Mouse (Mus musculus): ENCODE measurements at regions not wholly inside any gene's neighbourhood (a gene's known extent, or its start where the extent isn't known, plus 50 kb on each side); places are given as distances from the start of the nearest gene placed in this dataset.

GRCm38 (mm10) chr13:72365534-72366271 lies 262.9 kb upstream of the Irx2 start:
- TF ChIP-seq CTCF (conservative IDR thresholded peaks at IDR 0.05; ENCODE audit: low read length) = no peak
- no peak for TF ChIP-seq NANOG (IDR thresholded peaks at IDR 0.05; ENCODE audit: borderline replicate concordance, low read length)
- TF ChIP-seq POU5F1 (IDR thresholded peaks at IDR 0.05; ENCODE audit: borderline replicate concordance, low read length) = no peak
